Mouse (Mus musculus): Measurements from ENCODE around the gene Arl15.
A peak's percentile ranks its signal among the peaks of the same experiment; 100 is the strongest.

Arl15 gene

DNA sequence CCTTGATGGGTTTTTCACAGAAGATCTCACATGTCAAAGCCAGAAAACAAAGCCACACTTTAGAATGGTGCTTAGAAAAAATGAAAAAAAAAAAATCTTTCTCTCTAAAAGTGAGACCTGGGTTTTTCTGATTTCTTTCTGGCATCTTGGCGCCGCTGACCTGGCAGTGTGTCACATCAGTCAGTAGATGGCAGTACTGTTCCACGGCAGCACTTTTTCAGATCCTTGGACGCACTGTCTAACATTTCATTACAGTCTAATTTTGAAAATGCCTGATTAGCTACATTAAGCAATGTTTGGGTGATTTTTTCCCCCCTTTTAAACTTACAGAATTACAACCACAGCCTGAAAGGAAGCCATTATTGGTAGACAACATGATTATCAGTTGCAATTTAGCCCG, 83.1 kb downstream of the Arl15 start:
- DNase-seq, result peak; percentile 67 to 71

DNA sequence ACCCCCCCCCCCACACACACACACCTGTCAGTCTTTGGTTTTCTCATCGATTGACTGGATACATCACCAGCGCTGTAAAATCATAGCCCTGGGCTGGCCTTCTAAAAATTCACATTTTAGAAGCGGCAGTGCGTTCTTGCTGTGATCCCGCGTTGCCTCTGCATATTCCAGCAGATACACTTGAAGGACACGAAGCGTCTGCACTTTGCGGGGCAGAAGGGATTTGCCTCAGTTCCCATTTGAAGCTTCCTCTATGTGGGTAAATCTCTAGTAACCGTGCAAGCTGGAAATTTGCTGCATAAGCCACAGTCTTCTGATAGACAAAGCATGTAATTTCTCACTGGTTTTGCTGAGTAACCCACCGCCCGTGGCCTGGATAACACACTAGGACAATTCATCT, 84.3 kb downstream of the Arl15 start:
- no peak for DNase-seq

DNA sequence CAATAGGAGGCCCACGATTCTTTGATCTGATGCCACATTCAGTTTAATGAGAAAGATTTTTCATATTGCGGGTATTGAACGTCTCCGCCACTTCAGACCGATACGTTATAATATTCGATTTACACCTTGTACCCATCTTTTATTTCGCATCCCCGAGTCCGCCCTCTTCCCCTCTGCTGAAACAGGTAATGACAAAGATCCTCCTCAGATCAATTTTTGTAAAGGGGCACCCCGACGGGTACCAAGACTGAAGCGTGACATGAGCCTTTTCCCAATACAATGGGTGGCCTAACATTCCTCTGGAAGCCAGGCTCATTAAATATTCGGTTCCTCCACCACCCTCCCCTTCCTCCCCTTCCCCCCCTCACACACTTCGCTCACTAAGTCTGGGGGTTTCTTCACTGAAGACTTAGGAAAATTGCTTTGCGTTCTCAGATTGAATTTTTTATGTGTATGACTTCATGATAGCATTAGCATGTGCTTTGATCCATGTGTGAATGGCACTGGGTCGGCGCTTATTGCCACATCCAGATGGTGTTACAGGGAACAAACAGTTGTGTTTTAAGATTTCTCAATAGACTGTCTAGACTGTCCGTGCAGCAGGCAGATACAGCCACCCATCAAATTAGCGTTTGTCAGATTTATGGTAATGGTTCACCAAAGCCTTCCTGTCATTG, 85.5 kb downstream of the Arl15 start:
- no peak for DNase-seq

DNA sequence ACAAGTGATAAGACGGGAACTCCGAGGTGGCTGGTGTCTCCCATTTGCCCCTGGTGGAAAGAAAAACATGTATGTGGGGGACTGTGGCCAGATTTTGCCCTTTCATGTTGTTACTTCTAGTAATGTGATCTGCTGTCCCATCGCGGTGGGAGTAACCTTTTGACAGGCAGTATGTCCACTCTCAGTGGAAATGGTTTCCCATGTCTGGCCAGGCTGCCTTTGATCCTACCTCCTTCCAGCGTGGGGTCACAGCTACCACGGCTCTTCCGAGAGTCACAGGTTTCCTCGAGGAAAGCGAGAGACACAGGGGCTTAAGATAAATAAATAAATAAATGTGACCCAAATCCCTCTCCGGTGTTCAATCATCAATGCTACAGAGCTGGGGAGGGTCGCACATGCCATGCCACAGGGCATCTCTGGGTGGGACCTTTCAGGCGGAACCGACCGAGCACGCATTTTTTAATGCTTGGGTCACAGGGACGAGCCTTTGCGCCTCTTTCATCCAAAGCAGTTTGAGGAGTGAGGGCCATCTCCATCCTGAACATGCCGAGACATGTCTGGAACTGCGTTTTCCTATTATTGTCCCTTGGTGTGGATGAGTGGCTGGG, 86.4 kb downstream of the Arl15 start:
- DNase-seq, result no peak

DNA sequence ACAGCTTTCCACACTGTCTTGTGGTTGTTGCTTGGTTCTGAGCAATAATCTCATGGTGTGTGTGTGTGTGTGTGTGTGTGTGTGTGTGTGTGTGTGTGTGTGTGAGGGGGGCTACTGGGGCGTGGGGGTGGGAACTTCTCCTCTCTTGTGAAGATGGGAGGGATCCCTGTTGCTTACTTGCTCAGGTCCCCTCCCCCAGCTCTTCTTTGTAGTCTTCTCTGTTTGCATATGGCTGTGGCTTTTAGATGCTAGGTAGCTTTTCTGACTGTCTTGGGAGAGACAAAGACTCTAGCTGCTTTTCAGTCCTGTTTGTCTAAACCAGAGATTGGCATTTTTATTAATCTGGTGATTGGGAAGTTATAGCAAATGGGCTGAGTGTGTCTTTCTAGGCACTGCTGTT, 88.7 kb downstream of the Arl15 start:
- DNase-seq, result no peak

DNA sequence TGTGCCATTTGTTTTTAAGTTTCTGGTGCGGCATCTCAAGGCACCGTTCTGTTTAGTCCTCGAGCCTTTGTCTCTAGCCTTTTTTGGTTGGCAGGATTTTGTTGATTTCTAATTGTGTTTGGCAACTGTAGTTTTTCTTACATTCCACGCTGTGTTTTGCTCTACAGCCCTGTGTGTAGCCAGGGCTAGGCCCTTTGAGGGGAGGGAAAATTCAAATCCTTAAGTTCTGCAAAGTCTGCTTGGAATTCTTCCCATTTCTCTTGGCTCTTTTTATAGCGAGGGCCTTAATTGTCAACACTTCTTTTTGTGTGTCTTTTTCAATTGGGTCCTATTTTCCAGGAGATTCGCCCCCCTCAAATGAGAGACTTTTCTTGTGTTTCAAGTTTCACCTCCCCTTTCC, 92.8 kb downstream of the Arl15 start:
- no peak for DNase-seq

DNA sequence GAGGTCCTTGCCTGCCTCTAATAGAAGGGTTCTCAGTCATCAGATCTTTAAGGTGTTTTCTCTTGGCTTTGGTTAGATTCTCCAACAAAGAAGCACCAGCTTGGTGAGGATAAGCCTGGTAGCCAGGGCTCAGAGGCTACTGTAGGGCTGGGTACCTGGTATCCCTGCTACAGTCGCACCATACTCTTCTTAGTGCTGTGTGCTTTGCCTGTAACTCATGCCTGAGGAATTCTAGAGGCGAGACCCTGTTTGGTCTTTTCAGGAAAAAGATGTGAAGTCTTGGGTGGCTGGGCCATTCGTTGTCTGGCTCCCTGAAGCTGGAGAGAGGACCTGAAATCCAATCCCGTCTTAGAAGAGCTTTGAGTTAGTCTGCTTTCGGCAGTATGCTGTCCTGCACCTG, 93.8 kb downstream of the Arl15 start:
- no peak for DNase-seq

DNA sequence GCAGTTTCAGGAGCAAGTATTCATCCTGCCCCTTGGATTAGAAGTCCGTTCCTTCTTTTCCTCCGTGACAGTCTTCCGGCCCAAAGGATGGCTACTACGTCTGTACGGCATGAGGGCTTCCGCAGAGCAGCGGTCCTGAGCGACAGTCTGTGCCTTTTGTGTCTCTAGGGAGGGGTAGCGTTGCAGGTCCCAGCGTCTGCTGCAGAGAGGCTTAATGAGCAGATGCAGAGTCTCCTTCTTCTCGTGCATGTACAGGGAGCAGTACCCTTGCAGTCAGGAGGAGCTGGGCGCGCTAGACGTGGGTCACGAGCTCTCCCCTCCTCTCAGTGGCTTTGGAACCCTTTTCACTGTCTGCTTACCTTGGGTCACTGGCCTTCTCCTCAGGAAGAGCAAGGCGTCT, 94.4 kb downstream of the Arl15 start:
- DNase-seq, result no peak

DNA sequence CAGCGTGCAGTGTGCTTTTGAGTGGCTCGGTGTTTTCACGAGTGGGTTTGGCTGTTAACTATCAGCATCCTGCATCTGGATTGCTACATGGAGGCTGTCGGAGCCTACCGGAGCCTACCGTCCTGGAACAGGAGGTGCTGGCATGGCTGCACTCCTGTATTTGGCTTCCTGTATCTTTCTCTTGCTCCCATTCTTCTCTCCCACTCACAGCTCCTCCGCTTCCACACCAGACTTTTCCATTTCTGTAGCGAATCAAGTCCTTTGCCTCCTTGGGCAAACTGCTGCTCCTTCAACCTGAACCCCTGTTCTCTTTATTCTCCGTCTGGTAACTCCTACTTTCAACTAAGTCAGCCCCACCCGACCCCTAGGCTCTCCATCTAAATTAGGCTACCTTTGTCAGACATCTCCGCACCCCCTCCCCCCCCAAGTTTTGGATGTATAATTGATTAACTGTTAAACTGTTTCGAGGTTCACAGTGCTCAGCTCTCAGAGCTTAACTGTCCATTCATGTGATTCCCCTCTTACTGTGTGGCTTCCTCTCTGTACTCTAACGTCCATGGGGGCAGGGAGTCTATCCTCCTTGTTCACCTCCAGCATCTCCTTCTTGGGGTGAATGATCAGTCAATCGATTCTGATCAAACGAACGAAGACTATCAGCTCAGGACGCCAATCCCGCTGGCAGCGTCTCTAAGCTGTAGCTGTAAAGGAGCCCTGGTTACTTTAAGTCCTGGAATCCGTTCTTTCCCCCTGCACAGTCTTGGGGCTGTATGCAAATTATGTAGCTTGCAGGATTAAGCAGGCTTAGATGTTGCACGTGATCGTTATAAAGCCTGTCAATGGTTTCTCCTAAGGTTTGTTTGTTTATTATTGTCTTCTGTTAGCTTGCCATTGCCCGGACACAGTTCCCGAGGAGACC, 95.1 kb downstream of the Arl15 start:
- DNase-seq, result no peak

DNA sequence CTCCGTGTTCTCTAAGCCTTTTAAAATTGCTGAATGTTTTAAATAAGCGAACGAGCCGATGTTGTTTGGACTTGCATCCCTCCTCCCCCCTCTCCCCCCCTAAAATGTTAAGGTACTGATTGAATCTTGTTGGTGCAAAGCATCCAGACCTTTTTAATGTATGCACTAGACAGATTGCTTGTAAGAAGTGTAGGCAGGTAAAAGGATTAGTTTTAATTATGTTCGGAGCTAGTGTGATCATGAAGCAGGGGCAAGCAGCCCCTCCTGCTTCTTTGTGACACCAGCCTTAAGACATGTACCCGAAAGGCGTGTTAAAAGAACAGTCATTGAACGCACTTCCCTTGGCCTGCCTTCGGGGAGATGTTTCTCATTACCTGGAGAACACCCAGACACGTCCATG, 102.4 kb downstream of the Arl15 start:
- DNase-seq, result no peak

DNA sequence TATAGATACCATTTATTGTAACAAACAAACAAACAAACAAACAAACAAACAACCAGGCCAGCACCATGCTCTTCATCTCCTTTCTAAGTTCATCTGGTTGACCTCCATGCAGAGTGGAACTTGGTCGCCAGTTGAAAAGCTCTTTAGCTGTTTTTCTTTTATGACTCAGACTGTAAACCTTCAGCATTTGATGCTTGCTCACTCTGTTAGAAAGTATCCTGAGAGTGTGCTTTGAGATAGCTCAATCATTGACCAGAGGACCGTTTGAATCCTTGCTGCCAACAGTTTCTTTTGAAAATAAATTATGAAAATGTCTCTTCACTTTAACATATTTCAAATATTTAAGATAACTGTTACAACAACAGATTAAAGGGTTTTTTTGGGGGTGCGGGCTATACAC, 103.2 kb downstream of the Arl15 start:
- no peak for DNase-seq

DNA sequence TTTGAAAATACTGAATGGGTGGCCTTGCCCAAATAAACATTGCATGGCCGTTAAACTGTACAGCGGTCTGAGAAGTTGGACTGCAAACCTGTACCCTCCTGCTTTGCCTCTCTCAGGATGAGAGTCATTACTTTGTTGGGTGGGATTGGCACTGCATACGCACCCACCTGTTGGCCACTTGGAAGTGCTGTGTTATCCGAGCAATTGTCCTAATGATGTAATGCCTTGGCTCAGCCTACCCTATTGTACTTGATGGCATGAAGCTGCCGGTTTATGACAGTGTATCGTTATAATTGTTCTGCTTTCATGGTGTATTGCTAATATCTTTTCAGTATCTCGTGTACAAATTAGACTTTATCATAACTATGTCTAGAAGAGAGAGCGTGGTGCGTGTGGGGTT, 103.6 kb downstream of the Arl15 start:
- DNase-seq, result no peak

DNA sequence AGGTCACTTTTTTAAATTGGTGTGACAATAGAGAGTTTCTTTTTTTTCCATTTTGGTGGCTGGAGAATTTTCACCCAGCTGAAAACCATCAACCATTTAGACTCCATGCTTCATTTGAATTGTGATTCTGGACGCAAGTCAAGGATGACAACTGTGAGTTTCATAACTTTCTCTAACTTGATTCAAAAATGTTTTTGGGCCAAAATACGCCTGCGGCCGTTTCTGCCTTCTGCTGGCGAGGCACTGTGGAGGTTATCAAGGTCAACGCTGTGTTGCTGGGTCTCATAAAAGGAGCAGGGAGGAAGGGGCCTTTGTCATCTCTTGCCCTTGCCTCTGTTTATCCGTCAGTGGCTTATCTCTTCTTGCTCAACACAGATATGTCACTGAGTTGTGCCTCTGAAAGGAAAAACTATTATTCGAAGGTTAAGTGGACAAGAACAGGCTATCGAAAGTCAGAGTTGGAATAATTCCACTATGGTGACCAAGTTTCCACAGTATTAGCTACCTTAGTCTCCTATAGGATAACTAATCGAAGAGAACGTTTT, 106.8 kb downstream of the Arl15 start:
- DNase-seq, result no peak

DNA sequence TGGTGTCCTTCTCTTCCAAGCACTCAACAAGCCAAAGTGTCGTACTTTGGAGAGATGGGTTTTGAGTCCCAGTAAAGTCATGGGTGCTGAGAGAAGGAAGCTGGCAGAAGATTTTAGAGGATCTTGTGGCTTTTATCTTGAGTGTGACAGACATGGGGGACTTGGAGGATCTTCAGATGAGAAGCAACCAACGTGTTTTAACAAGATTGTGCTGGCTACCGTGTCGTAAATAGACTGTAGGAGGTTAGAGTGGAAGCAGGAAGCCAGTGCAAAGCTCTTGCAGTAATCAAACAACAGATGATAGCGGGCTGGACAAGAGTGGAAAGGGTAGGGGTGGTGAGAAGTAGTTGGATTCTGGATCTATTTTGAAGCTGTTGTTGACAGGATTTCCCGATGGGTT, 109.0 kb downstream of the Arl15 start:
- DNase-seq, result no peak

DNA sequence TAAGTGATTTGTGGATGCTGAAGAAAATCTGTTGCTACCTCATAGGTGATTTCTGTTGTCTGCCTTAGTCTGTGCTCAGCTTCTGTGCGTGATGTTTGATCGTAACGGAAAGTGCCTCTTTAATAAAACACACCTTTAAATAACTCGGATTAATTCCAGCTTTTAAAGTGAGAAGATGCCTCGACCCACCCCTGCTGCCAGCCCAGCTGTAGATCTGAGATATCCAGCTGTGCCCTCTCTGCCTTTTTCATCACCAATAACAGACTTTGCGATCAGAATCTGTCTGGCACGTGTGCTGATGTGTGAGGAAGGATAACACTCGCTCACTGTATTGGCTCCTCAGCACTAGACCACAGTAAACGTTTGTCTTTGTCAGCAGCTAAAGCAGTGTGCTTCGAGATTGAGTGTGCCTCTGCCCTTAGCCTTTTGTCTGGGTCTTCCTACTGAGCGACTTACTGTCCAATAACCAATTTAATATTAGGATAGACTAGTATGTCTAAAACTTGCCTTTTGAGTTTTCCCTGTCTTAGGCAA, 117.7 kb downstream of the Arl15 start:
- no peak for DNase-seq

DNA sequence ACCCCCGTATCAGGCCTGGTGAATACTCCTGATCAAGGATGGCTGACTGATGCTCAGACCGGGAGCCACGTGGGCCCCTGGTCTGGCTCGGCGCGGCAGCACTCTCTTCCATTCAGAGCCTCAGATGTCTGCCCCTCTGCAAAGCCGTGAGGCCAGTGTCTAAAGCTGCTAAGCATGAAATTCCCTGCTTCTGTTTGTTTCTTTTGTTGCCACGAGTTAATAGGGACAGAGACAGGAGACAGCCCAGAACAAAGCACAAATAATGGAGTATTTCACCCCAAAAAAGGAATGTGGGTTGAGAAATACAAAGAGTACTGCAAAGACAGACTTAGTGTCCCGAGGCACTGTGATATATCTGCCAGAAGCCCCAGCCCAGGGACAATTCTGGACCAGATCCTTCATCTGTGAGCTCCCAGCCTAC, 120.3 kb downstream of the Arl15 start:
- no peak for DNase-seq

DNA sequence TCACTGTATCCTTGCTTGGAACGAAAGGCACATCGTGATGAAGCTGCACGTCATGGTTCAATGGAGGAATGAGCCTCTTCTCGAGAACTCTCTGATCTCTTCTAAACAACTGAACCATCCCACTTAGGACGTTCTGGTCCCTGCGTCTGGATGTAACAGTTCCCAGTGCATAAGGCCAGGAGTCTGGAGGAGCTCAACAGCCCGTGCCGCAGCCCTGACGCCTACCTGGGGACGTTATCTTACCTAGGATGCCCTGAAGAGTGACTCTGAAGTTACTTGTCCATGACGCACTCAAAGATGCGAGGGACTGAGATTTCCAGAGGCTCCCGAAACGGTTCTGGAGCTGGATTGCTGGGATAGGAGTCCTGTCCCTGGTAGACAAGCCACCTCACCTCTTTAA, 121.4 kb downstream of the Arl15 start:
- DNase-seq, result no peak

DNA sequence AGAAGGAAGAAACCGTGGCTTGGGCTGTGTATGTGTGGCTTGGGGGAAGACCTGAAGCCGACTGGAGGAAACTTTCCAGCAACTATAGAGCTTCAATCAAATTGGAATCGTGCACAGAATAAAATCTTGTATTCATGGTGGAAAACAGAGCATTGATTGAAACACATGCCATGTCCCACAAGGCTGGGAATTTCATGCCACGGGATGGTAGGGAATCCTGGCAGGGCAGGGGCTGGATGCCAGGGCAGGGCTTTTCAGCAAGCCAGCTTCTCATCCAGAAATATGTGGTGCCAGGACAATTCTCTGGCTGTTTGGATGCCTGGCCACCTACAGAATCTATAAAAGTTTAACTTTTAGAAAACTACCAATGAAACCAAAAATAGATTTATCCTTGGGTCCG, 122.5 kb downstream of the Arl15 start:
- peak; percentile 56 to 57 for DNase-seq

DNA sequence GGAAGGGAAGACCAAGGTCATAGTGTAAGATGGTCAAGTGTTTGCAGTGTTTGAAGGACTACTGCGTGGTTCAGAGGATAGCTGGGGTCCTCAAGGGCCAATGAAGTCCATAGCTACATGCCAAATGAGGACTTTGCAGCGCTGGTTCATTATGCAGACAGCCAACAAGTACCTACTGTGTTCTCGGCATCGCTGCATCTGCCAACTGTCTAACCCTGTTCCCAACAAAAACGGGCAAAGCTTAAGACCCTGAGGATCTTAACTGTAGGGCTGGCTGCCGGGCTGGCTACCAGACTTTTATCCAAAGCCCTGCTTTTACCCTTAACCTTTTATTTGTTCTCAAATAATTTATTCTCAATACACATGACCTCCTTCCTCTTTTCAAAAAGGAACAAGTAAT, 123.1 kb downstream of the Arl15 start:
- DNase-seq, result no peak

DNA sequence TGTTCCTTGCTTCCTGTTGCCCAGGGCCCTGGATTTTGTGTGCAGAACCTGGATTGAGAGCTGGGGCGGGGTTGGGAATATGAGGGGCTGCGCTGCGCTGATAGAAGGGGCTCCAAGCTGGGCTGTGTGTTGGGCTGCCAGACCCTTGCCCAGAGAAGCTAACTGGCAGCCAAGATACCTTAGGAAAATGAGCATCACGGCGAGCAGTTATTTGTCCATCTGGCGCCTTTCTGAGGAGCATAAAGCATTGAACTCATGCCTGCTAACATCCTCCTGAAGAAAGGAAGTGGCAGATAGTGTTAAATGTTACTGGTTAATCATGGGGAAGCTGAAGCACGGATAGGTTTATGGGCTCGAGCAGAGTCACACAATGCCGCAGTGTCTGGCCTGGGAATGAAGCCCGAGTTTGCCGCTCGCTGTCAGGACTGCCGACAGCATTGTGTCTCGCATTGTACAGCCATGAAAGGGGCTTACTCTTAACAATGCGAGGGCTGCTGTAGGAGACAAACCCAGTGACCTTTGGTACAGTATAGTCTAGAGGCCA, 123.6 kb downstream of the Arl15 start:
- DNase-seq, result peak; percentile 43 to 53

DNA sequence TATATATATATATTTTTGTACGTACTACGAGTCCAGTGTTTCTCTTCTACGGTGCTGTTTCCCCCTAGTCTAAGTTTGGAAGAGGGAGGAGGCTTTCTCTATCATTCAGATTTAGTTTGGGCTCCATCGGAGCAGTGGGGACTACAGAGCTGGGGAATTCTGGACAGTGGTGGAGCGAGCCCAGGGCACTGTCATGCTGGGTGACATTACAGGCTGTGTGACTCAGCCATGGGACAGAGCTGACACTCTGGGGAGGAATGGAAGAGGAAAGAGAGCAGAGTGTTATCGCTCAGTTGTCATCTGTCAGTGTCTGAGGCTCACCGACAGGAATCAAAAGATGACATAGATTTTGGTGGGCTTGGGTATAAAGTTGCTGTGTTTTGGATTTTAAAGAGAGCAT, 124.4 kb downstream of the Arl15 start:
- DNase-seq, result no peak

DNA sequence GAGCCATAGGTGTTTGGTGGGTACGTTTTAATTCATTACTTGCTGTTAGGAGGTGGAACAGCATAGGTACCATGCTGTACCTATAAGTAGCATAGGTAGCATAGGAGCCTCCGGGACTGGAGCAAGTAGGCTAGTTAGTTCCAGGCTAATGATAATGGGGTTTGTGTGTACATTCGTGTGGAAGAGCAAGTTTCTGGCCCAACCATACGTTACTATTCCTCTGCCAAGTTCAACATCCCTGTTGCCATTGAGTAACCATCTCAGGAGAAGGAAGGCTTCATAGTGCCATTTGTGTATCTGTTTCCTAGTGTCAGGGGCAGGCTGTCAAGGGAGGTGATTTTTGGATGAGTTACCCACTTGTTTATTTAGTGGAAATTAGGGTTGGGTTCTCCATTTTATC, 141.4 kb downstream of the Arl15 start:
- no peak for DNase-seq

DNA sequence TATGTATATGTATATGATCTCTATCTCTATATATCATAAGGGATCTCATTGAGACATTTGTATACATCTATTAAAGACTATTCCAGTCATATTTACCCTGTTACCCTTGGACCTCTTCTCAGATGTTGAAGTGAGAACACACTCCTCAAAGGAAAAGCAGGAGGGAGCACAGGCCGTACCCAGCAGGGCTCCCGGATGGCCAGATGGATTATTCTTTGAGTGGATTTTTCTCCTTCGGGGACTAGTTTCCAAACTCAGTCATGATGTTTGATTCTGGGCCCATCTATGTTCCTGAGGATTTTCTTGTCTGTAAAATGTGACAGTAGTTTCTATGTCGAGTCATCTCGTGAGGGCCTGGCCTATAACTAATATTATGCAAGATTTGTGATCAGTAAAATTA, 142.9 kb downstream of the Arl15 start:
- peak; percentile 44 to 53 for DNase-seq
